Mouse (Mus musculus) myocyte (in vitro differentiated cells): ENCODE data around the gene Gm19684.

ENCODE experiments used
- CEBPB ChIP-seq: IDR thresholded peaks from 2 replicates; pipeline ENCODE4 v1.6.1; 2011; ENCODE audit warnings: mild to moderate bottlenecking, moderate library complexity; ENCODE audit not compliant: poor library complexity, insufficient read depth, severe bottlenecking
- MAX ChIP-seq: IDR thresholded peaks from one replicate; pipeline ENCODE4 v1.6.1; 2011; ENCODE audit warnings: low read depth, mild to moderate bottlenecking, control low read depth
- MYOD1 ChIP-seq, 3 experiments: IDR thresholded peaks; one replicate each; pipeline ENCODE4 v1.6.1; 2011; ENCODE audit warnings: control low read depth in 2 of 3, low read depth in 2 of 3, mild to moderate bottlenecking in 2 of 3, moderate library complexity in 1 of 3; ENCODE audit not compliant: insufficient read length in 2 of 3, control insufficient read depth in 1 of 3
- POLR2A ChIP-seq: IDR thresholded peaks from one replicate; pipeline ENCODE4 v1.6.1; 2011; ENCODE audit warnings: low read depth, mild to moderate bottlenecking, control low read depth, moderate library complexity; ENCODE audit not compliant: insufficient read length
- SRF ChIP-seq: IDR thresholded peaks from one replicate; pipeline ENCODE4 v1.6.1; 2011; ENCODE audit warnings: low read depth; ENCODE audit not compliant: control insufficient read depth, insufficient read length
- TCF12 ChIP-seq: IDR thresholded peaks from one replicate; pipeline ENCODE4 v1.6.1; 2011; ENCODE audit warnings: mild to moderate bottlenecking, control low read depth; ENCODE audit not compliant: poor library complexity, insufficient read depth, severe bottlenecking
- TCF3 ChIP-seq: IDR thresholded peaks from one replicate; pipeline ENCODE4 v1.6.1; 2011; ENCODE audit warnings: low read depth, control low read depth; ENCODE audit not compliant: insufficient read length
- USF1 ChIP-seq: IDR thresholded peaks from one replicate; pipeline ENCODE4 v1.6.1; 2011; ENCODE audit warnings: low read depth, mild to moderate bottlenecking, control low read depth, moderate library complexity

- TF ChIP-seq MAX = no peak
- TF ChIP-seq POLR2A = no peak
- TF ChIP-seq SRF = no peak
- no peak for TF ChIP-seq TCF12
- no peak for TF ChIP-seq USF1
- TF ChIP-seq TCF3 = no peak
- TF ChIP-seq MYOD1 (IDR thresholded peaks at IDR 0.05; ENCODE audit: control insufficient read depth in 1 of 3, insufficient read length in 2 of 3, low read depth in 2 of 3) = no peak
- TF ChIP-seq CEBPB = no peak
Measured at GRCm38 (mm10) chr17:36167306-36168038, 46.0 kb downstream of the Gm19684 start.
